Mouse (Mus musculus) naive thymus-derived CD4-positive, alpha-beta T cell, adult 2 months (primary cell): ENCODE results near the gene Icam1.
"Not testable (repeated sequence)": the region's sequence is repeated elsewhere in the genome, so short reads cannot be mapped to it uniquely, and the experiment has no call there.

ENCODE experiments used
- DNase-seq: peaks from one replicate; pipeline ENCODE4 v3.0.0-alpha.2; 2011; ENCODE audit warnings: low read depth

Gene Icam1

DNA sequence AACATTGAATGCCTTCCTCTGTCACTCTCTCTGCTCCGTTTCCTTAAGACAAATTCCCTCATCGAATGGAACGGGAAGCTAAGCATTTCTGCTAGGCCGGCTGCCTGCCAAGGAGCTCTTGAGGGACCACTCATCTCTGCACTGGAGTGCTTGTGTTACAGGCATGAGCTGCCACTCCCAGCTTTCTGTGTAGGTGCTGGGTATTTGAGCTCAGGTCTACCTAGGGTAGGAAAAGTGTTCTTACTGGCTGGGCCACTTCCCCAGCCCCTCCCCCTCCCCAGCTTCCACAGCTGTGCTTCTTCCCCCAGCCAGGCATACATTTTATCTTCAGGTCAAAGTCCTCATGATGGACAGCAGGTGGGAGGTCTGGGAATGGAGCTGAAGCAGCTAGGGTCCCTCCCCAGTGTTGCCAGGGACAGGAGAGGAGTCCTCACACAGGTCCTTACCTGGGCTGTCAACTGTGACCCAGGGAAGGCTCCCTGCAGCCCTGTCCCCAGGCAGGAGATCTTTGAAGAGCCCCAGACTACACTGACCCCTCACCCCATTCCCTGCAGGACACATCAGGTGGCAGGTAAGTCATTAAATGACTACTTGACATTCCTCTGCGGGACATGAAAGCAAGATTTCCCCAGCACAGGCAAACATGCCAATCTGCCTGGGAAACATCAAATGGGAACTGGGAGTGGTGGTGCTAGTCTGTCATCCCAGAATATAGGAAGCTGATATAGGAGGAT is 22.5 kb upstream of the Icam1 start:
- DNase-seq = no peak

DNA sequence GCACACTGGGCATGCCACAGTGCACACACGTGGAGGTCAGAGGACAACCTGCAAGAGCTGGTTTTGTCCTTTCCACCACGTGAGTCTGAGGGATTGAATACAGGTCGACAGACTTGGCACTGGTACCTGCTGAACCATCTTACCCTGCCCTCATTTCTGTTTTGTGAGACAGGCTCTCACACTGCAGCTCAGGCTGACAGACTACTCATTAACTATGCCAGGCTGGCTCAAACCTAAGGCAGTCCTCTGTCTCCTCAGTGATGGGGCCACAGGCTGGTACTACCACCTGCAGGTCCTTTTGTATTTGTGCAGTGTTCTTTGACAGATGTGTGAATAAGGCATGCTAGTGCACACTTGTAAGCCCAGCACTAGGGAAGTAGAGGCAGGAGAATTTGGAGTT is 20.7 kb upstream of the Icam1 start:
- DNase-seq = no peak

DNA sequence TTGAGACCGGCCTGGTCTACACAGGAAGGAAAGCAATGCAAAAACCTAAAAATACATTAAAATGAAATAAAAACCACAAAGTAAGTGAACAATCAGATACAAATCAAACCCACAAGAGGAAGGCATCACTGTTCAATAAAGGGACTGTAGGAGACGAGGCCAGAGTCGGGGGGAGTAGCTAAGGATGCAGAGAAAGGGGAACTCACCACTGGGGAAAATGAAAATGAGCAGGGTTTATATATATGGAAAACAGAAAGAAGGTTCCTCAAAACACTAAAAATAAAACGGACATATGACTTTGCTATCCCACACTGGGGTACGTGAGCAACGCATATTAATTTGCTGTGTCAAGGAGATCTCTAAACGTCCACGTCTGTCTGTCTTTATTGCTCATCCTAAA is 18.7 kb upstream of the Icam1 start:
- DNase-seq = no peak

DNA sequence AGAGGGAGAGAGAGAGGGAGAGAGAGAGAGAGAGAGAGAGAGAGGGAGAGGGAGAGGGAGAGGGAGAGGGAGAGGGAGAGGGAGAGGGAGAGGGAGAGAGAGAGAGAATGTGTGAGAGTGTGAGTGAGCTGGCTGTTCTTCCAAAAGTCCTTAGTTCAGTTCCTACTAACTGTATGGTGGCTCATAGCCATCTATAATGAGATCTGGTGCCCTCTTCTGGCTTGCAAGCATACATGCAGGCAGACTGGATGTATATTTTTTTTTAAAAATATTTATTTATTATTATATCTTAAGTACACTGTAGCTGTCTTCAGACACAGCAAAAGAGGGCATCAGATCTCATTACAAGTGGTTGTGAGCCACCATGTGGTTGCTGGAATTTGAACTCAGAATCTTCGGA is 17.4 kb upstream of the Icam1 start:
- not testable (repeated sequence) for DNase-seq

DNA sequence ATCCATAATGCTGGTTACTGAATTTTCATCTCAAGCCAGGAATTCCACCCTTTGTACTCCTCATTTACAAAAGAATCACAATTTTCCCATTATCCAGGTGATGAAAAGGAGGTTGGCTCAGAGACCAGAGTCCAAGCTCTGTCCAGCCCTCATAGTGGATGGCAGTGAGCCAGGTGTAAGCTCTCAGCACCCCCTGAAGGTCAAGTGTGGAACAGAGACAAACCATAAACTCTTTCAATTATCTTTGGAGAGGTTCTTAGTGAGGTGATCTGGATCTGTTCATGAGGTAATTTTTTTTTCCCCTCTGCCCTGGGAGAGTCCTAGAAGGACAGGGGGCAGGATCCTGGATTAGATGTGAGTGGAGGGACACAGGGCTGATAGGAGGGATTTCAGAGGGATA is 15.0 kb upstream of the Icam1 start:
- no peak for DNase-seq

DNA sequence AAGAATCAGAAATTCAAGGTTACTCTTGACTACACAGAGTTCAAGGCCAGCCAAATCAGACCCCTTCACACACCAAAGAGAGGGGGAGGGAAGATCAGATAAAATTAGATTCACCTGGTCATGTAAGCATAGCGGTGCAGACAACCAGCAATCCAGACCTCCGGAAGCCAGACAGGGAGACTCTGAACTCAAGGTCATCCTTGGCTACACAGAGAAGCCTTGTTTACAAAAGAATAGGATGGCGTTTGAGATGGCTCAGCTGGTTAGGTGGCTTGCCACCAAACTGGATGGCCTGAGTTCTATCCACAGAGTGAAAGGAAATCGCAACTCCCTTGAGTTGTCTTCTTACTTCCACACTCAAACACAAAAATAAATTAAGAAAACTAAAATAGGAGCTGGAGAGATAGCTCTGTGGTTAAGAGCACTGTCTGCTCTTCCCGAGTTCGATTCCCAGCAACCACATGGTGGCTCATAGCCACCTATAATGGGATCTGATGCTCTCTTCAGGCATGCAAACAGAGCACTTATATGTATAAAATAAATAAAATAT is 14.1 kb upstream of the Icam1 start:
- DNase-seq = no peak

DNA sequence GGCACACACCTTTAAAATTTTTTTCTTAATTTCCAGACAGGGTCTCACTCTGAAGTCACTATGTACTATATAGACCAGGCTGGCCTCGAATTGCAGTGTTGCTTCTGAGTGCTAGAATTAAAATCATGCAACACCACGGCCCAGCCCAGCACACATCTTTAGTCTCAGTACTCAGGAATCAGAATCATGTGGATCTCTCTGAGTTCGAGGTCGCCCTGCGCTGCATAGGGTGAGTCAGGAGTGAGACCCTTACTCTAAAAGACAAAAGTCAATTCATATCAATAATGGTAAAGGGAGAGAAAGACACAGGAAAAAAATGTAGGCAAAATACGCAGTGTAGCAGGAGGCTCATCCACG is 13.5 kb upstream of the Icam1 start:
- no peak for DNase-seq

DNA sequence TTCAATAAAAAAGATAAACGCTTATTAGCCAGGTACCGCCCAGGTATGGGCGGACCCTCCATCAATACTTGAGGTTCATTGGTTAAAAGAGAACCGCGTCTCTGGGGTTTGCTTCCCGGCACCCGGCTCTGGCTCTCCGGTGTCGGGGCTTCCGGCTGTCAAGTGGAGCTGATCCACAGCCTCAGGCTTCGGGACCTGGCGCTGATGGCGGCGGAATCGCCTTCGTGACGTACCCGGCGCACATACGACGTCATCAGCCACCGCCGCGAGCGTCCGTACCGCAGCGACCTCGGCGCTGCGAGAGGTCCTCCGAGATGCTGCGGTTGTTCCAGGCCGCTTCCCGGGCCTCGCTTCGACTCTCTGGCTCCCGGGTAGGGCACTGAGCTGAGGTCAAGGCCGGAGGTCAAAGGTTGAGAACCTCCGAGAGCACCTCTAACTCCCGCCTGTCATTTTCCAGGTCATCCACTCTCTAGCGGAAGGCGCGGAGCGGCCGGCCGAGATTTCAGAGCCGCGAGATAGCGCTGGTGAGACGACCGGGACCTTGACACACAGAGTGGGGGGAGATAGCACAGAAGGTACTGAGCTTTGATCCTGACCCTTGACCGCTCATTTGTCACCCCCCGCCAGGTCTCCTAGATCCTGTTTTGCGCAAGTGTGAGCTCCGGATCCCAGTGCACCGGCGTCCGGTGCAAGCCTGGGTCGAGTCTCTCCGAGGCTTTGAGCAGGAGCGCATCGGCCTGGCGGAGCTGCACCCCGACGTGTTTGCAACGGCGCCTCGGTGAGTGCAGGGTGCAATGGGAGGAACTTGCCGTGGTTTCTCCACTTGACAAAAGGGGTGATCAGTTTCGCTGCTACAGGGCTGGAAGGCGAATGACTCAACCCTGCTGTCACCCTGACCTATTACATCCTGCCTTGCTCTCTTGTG is 12.9 kb upstream of the Icam1 start, which contains the start of gene Mrpl4:
Mrpl4 (plus strand) TSS at position 112 of the 925 bp plus-strand sequence.
- peak; percentile 91 for DNase-seq

DNA sequence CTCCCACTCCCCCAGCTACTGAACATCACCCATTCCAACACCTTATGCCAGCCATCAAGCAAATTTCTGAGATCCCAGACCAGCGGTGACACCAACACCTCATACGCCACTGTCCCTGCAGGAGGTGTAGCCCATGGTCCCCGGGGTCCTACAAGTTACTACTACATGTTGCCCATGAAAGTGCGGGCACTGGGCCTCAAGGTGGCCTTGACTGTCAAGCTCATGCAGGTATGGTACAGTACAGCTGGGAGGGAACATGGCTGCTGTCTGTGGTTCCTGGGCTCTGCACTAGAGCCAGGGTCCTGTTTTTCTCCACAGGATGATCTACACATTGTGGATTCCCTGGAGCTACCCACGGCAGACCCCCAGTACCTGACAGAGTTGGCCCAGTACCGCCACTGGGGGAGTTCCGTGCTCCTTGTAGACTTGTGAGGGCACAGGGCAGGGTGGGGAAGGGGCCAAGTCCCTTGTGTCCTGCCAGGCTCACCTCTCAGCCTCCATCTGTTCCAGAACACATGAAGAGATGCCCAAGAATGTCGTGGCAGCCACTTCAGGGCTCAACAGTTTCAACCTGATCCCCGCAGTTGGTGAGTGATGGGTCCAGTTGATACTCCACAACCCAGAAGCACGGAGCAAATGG is 8.4 kb upstream of the Icam1 start:
- no peak for DNase-seq

DNA sequence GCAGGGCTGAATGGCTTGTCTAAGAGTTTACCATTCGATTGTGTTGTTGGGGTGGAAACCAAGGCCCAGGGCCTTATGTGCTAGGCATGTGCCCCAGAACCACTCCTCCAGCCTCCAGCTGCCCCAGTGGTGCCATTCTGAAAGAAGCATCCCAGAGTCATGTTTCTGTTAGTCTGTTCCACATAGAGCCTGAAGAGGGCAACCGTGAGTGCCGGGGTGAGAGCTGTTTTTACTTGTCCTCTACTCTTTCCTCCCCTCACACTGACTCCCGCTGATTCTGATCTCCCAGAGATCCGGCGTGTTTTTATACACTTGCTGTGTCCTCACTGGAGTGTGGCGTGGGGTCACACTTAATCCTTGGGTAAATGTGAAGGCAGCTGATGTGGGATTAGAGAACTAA is 7.8 kb upstream of the Icam1 start:
- DNase-seq = no peak

DNA sequence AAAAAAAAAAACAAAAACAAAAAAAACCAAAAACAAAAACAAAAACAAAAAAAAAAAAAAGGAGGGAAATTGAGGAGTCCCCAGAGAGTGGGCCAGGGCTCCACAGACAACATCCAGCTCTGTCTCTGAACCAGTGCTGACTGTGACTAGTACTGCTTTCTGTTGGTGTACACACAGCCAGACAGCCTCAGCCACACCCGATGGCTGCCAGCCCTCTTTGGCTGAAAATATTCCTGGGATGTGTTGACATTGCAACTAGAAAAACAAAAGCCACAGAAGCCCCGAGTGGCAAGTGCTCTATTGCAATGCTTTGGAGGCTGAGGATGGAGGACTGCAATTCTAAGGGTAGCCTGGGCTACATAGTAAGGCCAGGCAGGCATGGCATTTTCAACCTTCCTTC is 5.4 kb upstream of the Icam1 start:
- DNase-seq = no peak

DNA sequence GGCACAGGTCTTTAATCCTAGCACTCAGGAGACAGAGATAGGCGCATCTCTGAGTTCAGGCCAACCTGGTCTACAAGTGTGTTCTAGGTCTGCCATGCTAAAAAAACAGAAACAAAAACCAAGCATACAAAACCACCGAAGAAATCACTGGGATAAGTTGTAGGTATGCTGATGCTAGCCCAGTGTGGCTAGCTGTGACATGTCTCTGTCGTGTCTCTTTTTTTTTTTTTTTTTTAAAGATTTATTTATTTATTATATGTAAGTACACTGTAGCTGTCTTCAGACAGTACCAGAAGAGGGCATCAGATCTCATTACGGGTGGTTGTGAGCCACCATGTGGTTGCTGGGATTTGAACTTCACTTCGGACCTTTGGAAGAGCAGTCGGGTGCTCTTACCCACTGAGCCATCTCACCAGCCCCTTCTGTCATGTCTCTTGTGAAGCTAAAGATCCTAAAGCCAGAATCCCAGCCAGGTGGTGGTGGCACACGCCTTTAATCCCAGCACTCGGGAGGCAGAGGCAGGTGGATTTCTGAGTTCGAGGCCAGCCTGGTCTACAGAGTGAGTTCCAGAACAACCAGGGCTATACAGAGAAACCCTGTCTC is 4.7 kb upstream of the Icam1 start:
- DNase-seq = not testable (repeated sequence)

DNA sequence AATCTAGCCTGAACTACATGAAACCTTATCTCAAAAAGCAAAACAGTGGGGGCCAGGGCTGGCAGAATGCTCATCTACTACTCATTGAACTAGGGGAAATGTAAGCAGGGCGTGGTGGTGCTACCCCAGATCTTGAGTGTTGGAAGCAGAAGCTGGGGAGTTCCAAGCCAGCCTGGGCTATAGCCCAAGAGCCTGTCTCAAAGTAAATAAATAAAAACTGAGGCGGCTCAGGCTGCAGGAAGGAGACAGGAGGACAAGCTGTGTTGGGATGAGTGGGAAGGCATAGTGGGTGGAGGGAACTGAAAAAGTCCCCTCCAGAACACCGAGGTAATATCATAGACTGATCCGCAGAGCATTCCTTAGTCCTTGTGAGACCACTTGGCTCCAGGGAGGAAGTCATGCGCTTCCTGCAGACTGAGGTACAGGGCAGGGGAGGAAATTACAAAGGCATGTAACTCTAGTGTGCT is 3.9 kb upstream of the Icam1 start:
- no peak for DNase-seq

DNA sequence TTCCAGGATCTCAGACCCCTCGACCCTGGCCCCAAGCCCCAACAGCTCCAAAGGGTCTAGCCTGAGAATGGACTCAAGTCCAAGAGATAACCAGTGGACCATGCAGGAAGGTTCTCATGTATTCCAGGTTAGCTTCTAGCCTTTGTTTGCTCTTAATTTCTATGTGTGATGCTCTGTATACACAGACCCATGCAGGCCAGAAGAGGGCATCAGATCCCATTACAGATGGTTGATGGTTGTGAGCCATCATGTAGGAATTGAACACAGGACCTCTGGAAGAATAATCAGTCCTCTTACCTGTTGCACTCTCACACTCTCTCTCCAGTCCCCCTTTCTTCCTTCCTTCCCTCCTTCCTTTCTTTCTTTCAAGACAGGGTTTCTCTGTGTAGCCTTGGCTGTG is 3.4 kb upstream of the Icam1 start:
- DNase-seq = no peak

DNA sequence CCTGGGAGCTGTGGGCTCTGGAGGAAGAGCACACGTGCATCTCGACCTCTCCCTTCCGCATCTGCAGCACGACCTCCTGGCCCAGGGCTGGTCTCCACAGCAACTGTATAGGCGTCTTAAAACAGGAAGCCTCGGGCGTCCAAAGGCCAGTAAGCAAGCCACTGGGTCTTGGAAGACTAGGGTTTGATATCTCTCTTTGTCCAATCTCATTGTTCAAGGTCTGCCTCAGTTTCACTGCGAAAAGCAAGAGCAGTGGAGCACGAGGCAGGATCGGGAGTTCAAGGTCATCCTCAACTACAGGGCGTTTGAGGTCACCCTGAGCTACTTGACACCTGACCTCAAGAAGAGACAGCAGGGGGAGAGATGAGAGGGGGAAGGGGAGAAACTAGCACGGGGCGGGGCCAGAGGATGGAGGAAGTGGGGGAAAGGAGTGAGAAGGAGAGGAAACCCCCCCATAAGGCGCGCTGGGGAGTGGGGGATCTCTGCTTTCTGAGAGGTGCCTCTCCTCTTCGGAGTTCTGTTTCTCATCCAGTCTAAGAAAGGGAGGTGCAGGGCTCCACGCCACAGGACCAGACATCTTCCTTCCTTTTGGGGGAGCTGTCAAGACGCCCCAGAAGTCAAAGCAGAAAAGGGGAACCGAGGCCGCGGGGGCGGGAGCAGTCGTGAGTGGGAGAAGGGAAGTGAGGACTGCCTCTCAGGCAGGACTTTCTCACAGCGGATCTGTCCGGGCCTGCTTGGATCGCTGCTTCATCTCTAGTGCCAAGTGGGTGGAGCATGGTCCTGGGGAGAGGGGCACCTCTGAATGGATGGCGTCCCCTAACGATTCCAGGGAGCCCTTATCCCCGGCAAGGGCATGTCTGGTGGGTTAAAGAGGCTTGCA is 854 bp upstream of the Icam1 start:
- DNase-seq = peak; percentile 54

DNA sequence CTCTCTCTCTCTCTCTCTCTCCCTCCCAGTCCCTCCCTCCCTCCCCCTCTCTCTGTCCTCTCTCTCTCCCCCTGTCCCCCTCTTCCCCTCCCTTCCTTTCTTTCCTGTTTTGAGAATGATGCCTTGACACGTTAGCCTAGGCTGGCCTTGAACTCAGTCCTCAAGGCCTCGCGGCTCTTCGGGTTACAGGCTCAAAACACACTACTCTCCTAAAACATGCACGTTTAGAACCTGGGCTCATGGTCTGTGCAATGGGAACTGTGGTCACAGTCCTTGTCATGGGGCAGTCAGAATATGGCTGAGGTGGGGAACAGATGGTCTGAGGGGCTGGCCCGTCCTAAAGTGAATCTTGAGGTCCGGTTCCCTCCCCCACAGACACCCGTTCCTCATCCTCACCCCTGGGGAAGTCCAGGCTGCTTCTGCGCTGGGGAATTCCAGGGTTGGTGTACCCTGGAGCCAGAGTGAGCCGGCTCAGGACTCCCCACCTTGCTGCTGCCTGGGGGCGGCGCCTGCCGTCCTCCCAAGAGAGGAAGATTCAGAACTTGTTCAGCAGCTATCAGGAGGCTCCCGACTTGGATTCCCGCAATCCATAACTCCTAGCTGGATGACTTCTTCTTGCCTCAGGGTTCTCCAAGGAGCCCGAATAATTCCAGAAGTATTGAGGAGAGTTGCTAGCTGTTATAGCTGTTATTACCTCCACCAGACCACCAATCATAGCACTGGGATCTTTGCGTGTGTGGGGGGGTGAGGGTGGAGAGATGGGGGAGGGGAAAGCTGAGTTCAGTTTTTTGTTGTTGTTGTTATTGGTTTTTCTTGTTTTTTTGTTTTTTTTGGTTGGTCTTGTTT is 769 bp downstream of the Icam1 start:
- peak; percentile 48 for DNase-seq

DNA sequence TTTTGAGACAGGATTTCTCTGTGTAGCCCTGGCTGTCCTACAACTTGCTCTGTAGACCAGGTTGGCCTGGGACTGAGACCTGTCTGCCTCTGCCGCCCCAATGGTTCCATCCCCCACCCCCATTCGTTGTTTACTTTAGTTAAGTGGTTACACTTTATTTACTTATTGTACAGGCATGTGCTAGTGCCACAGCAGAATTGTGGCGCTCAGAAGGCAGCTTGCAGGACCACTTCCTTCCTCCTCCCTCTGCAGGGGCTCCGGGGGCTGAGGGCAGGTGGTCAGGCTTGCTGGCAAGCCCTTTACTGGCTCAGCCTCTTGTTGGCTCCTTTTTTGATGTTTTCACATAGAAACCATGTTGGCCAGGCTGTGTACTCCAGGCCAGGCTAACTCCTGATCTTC is 1.4 kb downstream of the Icam1 start:
- no peak for DNase-seq

DNA sequence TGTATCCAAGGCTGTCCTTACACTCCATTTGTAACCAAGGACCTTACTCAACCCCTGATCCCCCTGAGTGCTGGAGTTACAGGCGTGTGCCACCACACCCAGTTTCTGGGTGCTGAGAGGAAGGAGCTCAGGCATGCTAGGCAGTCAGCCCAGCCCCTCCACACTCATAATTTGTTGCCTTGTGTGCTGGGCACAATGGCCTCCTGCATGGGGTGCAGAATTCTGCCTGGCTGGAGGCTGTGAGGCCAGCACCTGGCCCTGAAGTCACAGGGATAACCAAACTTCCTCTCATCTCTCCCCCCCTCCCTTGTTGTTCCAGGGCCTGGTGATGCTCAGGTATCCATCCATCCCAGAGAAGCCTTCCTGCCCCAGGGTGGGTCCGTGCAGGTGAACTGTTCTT is 2.8 kb downstream of the Icam1 start:
- no peak for DNase-seq

DNA sequence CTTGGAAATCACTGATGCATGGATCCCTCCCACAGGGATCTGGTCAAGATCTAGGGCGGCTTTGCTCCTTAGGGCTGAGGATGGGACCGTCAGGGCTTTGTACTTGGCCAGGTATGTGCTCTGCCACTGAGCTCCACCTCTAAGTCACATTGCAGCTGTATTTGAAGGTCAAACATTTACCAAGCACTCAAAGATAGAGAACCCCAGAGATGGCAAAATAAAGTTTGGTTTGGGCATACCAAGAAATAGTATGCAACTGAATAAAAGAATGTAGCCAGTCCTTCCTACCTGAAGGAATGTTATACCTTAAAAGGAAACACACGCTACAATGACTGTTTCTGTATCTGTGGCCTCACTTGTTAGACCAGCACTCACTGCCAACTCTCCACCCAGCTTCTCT is 5.6 kb downstream of the Icam1 start:
- DNase-seq = no peak

DNA sequence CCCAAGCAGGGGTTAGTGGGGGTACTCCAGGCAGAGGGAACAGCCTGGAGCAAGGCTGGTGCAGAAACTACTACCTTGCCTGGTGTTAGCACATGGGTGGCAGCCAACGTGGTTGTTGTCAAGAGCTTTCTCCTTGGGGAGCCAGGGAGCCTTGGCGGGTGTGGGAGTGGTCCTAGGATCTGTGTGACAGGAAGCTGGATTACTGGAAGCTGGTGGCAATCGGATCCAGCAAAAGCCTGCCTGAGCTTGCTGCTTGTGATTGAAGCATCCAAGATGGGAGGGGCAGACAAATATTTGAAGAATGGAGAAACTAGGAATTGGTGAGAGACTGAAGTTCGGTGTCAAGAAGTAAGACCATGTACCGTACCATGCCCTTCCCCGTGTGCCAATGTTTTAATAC is 6.5 kb downstream of the Icam1 start:
- DNase-seq = no peak
